Mouse (Mus musculus) lung, postnatal 0 days (tissue): ENCODE measurements at regions not wholly inside any gene's neighbourhood (a gene's known extent, or its start where the extent isn't known, plus 50 kb on each side); places are given as distances from the start of the nearest gene placed in this dataset.

Source experiments
- CTCF ChIP-seq: IDR thresholded peaks from 2 replicates; pipeline ENCODE4 v1.5.1; 2016; ENCODE audit warnings: antibody characterized with exemption, mild to moderate bottlenecking
- EP300 ChIP-seq: IDR thresholded peaks from 2 replicates; pipeline ENCODE4 v1.6.1; 2016; ENCODE audit warnings: antibody characterized with exemption, mild to moderate bottlenecking, control low read depth

- TF ChIP-seq EP300: no peak
- no peak for TF ChIP-seq CTCF
Measured at GRCm38 (mm10) chr4:12476717-12477116, 304.9 kb upstream of the Fam92a start.
